Mouse (Mus musculus) lung, adult 2 months (tissue): ENCODE data around the gene Plekhf1.

Experiments
- CTCF ChIP-seq: fragments of 200-500 bp; IDR thresholded peaks from 2 replicates; pipeline ENCODE4 v1.5.1; 2011; ENCODE audit warnings: mild to moderate bottlenecking, low read length, control low read depth; ENCODE audit not compliant: insufficient read depth
- POLR2A ChIP-seq: fragments of 200-500 bp; IDR thresholded peaks from 2 replicates; pipeline ENCODE4 v1.6.1; 2011; ENCODE audit warnings: low read depth, mild to moderate bottlenecking, control low read depth, low read length, borderline replicate concordance; ENCODE audit errors: extremely low read depth

DNA sequence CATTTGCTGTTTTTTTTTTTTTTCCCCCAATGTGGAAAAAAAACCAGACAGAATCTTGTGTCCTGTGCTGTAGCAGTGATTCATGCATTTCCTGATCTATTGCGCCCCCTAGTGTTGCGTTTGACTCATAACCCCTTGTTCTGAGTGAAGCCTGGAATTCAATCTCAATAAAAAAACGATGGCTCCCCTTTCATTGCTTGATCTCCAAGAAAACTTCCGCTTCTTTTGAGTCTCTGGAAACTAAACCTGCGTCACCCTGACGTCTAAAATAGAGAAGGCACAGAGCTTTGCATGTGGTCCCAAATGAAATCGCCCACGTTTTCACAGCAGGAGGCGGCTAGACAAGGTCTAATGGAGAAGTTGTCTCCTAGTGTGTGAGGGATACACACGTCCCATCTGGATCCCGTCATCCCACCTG, 60.1 kb downstream of the Plekhf1 start:
- TF ChIP-seq POLR2A (no peak), CTCF (0 out of 2 replicates have a peak, but pooled peaks have one; percentile 10)
